ENCODE assay signal across 9 mouse cellular contexts in genomic region chr2:38350386-38350785, GRCm38 (mm10). TPM values are rescaled to one million over a fixed set of nuclear protein-coding genes. Genes with fewer than 3 reads are reported as not detected.
DNase-seq lines count a peak whose midpoint lies in the region; ATAC-seq lines count a peak whose summit lies in the region.
"Had no signal": no experiment of that assay in that cellular context is flagged by ENCODE, and none has a peak within 500 bp of the region (broad histone marks: within the 10 kb centered on the region; RNA-seq: fewer than 3 reads in every experiment).

No protein-coding gene starts in this region.

- H3K4me2 ChIP-seq in heart, embryonic 11.5 days: peak overlapping the region; percentile 71
- H3K4me2 ChIP-seq in hindbrain, embryonic 12.5 days (replicated peaks): peak overlapping the region; percentile 59
- peak overlapping the region; percentile 68 for H3K4me2 ChIP-seq in midbrain, embryonic 12.5 days (replicated peaks)

- H3K9ac ChIP-seq in heart, embryonic 11.5 days (ENCODE audit: low read depth, low read length): no peak overlapping the region
- H3K9ac ChIP-seq in hindbrain, embryonic 12.5 days: peak overlapping the region; percentile 53; the same call in 1 of the 2 replicates
- H3K9ac ChIP-seq in midbrain, embryonic 12.5 days (replicated peaks): peak overlapping the region; percentile 71

- DNase-seq in heart, postnatal 14 days: no peak
- DNase-seq in ZHBTc4 (ENCODE audit: low read depth, low spot score): peak; percentile 57
- DNase-seq in urinary bladder, adult 18-20 months (ENCODE audit: low spot score in 2 of 2): no peak
- DNase-seq in adrenal gland, postnatal 10 days: no peak

- H3K27me3 ChIP-seq in heart, embryonic 11.5 days (ENCODE audit: control insufficient read depth, insufficient read depth, low read length): peaks cover 98% of the 10 kb centered on the region
- peaks cover 97% of the 10 kb centered on the region for H3K27me3 ChIP-seq in hindbrain, embryonic 12.5 days
- H3K27me3 ChIP-seq in midbrain, embryonic 12.5 days: peaks cover 99% of the 10 kb centered on the region

- no peak for ATAC-seq in heart, embryonic 11.5 days (replicated peaks; ENCODE audit: insufficient number of reproducible peaks, low FRiP score, low TSS enrichment)
- no peak for ATAC-seq in hindbrain, embryonic 12.5 days (ENCODE audit: low FRiP score)
- ATAC-seq in midbrain, embryonic 12.5 days (ENCODE audit: low FRiP score, low read depth): 0 out of 2 replicates have a peak, but pooled peaks have one; percentile 10
- ATAC-seq in megakaryocyte progenitor cell, adult 5-6 weeks (replicated peaks; ENCODE audit: poor library complexity): no peak

- intact Hi-C loops in heart, postnatal 14 days (cut with DNase I): loop anchor here (5.0 kb wide), 1 partner anchor 63 kb away; the partner anchor contains the start of gene Dennd1a

- no peak overlapping the region for H3K27ac ChIP-seq in heart, embryonic 11.5 days (ENCODE audit: low read depth, low read length)
- peak overlapping the region; percentile 62 for H3K27ac ChIP-seq in hindbrain, embryonic 12.5 days
- H3K27ac ChIP-seq in midbrain, embryonic 12.5 days (replicated peaks): peak overlapping the region; percentile 92

- H3K9me3 ChIP-seq in heart, embryonic 11.5 days (replicated peaks; ENCODE audit: control insufficient read depth, low read length): no peaks in the 10 kb centered on the region
- no peaks in the 10 kb centered on the region for H3K9me3 ChIP-seq in hindbrain, embryonic 12.5 days (replicated peaks)
- H3K9me3 ChIP-seq in midbrain, embryonic 12.5 days: no peaks in the 10 kb centered on the region

- H3K36me3 ChIP-seq in heart, embryonic 11.5 days (ENCODE audit: control insufficient read depth, insufficient read depth, low read length): no peaks in the 10 kb centered on the region
- H3K36me3 ChIP-seq in hindbrain, embryonic 12.5 days: no peaks in the 10 kb centered on the region
- no peaks in the 10 kb centered on the region for H3K36me3 ChIP-seq in midbrain, embryonic 12.5 days
- H3K36me3 ChIP-seq: G1E had no signal

- WGBS in heart, embryonic 11.5 days (ENCODE audit: insufficient replicate concordance): under 1% methylated on average over 13 of the region's 13 CpGs
- WGBS in hindbrain, embryonic 12.5 days: under 1% methylated on average over 13 of the region's 13 CpGs
- WGBS in midbrain, embryonic 12.5 days: under 1% methylated on average over 13 of the region's 13 CpGs

- H3K4me3 ChIP-seq in heart, embryonic 11.5 days (ENCODE audit: low read depth, low read length): peak overlapping the region; percentile 45
- peak overlapping the region; percentile 46 for H3K4me3 ChIP-seq in hindbrain, embryonic 12.5 days
- H3K4me3 ChIP-seq in midbrain, embryonic 12.5 days: peak overlapping the region; percentile 52

- peaks cover 20% of the 10 kb centered on the region for H3K4me1 ChIP-seq in heart, embryonic 11.5 days (ENCODE audit: control insufficient read depth, insufficient read depth, low read length)
- peaks cover 42% of the 10 kb centered on the region for H3K4me1 ChIP-seq in hindbrain, embryonic 12.5 days
- peaks cover 65% of the 10 kb centered on the region for H3K4me1 ChIP-seq in midbrain, embryonic 12.5 days

RNA-seq across cellular contexts. Expression of gene Lhx2, which starts 11.3 kb away (rescaled TPM):
- polyA plus RNA-seq in heart, embryonic 11.5 days (2014; fragmentation: Nextera tagmentation; extraction: Ambion mirVana): 0.49 and 0.68 TPM in 2 replicates
- total RNA-seq in heart, postnatal 14 days (2021): under 1 TPM in 1 of 2 experiments, not detected in 1; 0.07 TPM
- polyA plus RNA-seq in hindbrain, embryonic 12.5 days (2016; fragmentation: Nextera tagmentation; extraction: Ambion mirVana): 31.0 and 31.2 TPM in 2 replicates
- polyA plus RNA-seq in midbrain, embryonic 12.5 days (2016; fragmentation: Nextera tagmentation; extraction: Ambion mirVana): 110 and 133 TPM in 2 replicates
- total RNA-seq in megakaryocyte progenitor cell, adult 5-6 weeks (2015): not detected in 2 replicates
- not detected in 2 replicates for total RNA-seq in megakaryocyte progenitor cell, adult 5-6 weeks (2017)
- 1 to 10 TPM in 1 of 2 experiments, under 1 TPM in 1; 0.91 to 1.5 TPM for total RNA-seq in adrenal gland, postnatal 10 days (2021)
